Mouse (Mus musculus) liver, embryonic 16.5 days (tissue): ENCODE data around the gene Sfxn5. TPM values are rescaled to one million over a fixed set of nuclear protein-coding genes. Genes with fewer than 3 reads are reported as not detected.

Experiments
- ATAC-seq: fragments of 200-750 bp; cut with Nextera tagmentation; 2 replicates; pipeline ENCODE4 v1.8.0; 2017; ENCODE audit warnings: low read depth, mild to moderate bottlenecking, moderate number of reproducible peaks, moderate library complexity
- H3K27ac ChIP-seq: fragments of 300-500 bp; sonication (generic); 2 replicates; pipeline ENCODE4 v1.5.1; 2014; ENCODE audit warnings: mild to moderate bottlenecking, low read length
- H3K27me3 ChIP-seq: fragments of 300-500 bp; sonication (generic); 2 replicates; pipeline ENCODE4 v1.6.1; 2014; ENCODE audit warnings: low read depth, low read length, mixed read lengths; ENCODE audit not compliant: control insufficient read depth, insufficient read depth
- H3K36me3 ChIP-seq: fragments of 300-500 bp; sonication (generic); 2 replicates; pipeline ENCODE4 v1.6.1; 2014; ENCODE audit warnings: mild to moderate bottlenecking; ENCODE audit not compliant: control insufficient read depth, insufficient read depth
- H3K4me1 ChIP-seq: fragments of 300-500 bp; sonication (generic); 2 replicates; pipeline ENCODE4 v1.6.1; 2014; ENCODE audit warnings: low read depth, low read length, mixed read lengths; ENCODE audit not compliant: control insufficient read depth
- H3K4me2 ChIP-seq: fragments of 300-500 bp; sonication (generic); 2 replicates; pipeline ENCODE4 v1.6.1; 2014; ENCODE audit warnings: low read depth, low read length, mixed read lengths
- H3K4me3 ChIP-seq: fragments of 300-500 bp; sonication (generic); 2 replicates; pipeline ENCODE4 v1.5.1; 2014; ENCODE audit warnings: low read depth, mild to moderate bottlenecking, low read length
- H3K9ac ChIP-seq: fragments of 300-500 bp; sonication (generic); 2 replicates; pipeline ENCODE4 v1.6.1; 2014; ENCODE audit warnings: low read depth, low read length
- H3K9me3 ChIP-seq: fragments of 300-500 bp; sonication (generic); replicated peaks from 2 replicates; pipeline ENCODE4 v1.6.1; 2016; ENCODE audit warnings: low read length; ENCODE audit not compliant: control insufficient read depth
- WGBS: fragments of 180-500 bp; shearing (Covaris S2); extraction: QIAGEN DNeasy Blood & Tissue Kit; methylation state at CpG from one replicate; pipeline ENCODE4 v1.1.7; 2014; ENCODE audit not compliant: insufficient replicate concordance; 5-methylcytosine and 5-hydroxymethylcytosine counted together
- polyA plus RNA-seq: library from polyadenylated mRNA; unstranded; fragments of >200 nt; fragmentation: Nextera tagmentation; extraction: Ambion mirVana; gene quantifications from 2 replicates; pipeline ENCODE4 v1.2.1, GENCODE M21; 2015

Gene Sfxn5
- polyA plus RNA-seq, 1 experiment from 2014 or later: 1.8 TPM

GRCm38 (mm10) chr6:85307894-85308293, 25.3 kb downstream of the Sfxn5 start:
- 69% methylated on average over 4 of the region's 4 CpGs for WGBS
- no peak overlapping the region for H3K9ac ChIP-seq

DNA sequence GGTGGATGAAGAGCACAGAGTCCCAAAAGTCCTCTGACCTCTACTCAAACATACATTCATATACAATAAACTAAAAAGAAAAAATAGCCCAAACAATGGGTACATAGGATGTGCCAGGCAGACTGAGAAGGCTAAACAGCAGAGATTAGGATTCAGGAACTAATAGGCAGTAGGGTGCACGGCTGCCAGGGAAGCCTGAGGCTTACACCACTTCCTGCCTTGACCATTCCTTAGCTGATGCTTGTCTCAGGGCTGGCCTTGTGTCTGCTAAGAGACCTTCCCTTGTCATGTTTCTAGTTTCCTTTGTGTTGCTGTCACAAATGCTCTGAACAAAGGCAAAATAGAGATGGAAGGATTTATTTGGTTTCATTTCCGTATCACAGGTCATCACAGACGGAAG, 26.8 kb downstream of the Sfxn5 start:
- Histone ChIP-seq H3K27ac (no peak overlapping the region), H3K4me3 (no peak overlapping the region), H3K27me3 (no peaks in the 10 kb centered on the region), H3K9me3 (no peaks in the 10 kb centered on the region), H3K36me3 (no peaks in the 10 kb centered on the region), H3K4me1 (no peaks in the 10 kb centered on the region), H3K4me2 (no peak overlapping the region), H3K9ac (no peak overlapping the region)
- WGBS: 42% methylated on average over 3 of the region's 3 CpGs
- no peak for ATAC-seq

More at GRCm38 (mm10) chr6:85307894-85308293, 25.3 kb downstream of the Sfxn5 start:
- Histone ChIP-seq H3K4me3 (no peak overlapping the region), H3K4me1 (no peaks in the 10 kb centered on the region), H3K9me3 (no peaks in the 10 kb centered on the region), H3K27me3 (no peaks in the 10 kb centered on the region), H3K27ac (no peak overlapping the region), H3K4me2 (no peak overlapping the region), H3K36me3 (no peaks in the 10 kb centered on the region)
- no peak for ATAC-seq

GRCm38 (mm10) chr6:85305826-85306225, 27.4 kb downstream of the Sfxn5 start:
- Histone ChIP-seq H3K4me1 (no peaks in the 10 kb centered on the region), H3K9me3 (no peaks in the 10 kb centered on the region), H3K9ac (no peak overlapping the region), H3K27ac (no peak overlapping the region), H3K4me2 (no peak overlapping the region), H3K4me3 (no peak overlapping the region), H3K36me3 (no peaks in the 10 kb centered on the region), H3K27me3 (no peaks in the 10 kb centered on the region)
- no peak for ATAC-seq

DNA sequence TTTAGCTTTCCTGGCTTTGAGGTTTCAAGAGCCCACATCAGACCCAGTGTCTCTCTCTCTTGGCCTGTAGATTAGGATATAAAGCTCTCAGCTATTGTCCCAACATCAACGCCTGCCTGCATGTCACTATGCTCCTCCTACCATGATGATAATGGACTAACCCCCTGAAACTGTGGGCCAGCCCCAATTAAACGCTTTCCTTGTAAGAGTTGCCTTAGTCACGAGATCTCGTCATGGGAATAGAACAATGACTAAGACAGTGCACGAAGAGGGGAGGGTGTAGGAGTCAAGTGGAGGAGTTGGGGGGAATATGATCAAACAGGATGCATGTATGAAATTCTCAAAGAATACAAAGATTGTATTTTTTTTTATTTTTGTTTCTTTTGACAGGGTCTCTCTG, 28.3 kb downstream of the Sfxn5 start:
- 52% methylated on average over 5 of the region's 5 CpGs for WGBS

GRCm38 (mm10) chr6:85302326-85303055, 30.7 kb downstream of the Sfxn5 start:
- no peaks in the 10 kb centered on the region for H3K9me3 ChIP-seq
- no peak for ATAC-seq
- 56% methylated on average over 3 of the region's 3 CpGs for WGBS

More for the DNA sequence above, 28.3 kb downstream of the Sfxn5 start:
- Histone ChIP-seq H3K9ac (no peak overlapping the region), H3K36me3 (no peaks in the 10 kb centered on the region), H3K4me2 (no peak overlapping the region), H3K4me3 (no peak overlapping the region), H3K9me3 (no peaks in the 10 kb centered on the region), H3K27me3 (no peaks in the 10 kb centered on the region), H3K4me1 (no peaks in the 10 kb centered on the region), H3K27ac (no peak overlapping the region)
- ATAC-seq: no peak

DNA sequence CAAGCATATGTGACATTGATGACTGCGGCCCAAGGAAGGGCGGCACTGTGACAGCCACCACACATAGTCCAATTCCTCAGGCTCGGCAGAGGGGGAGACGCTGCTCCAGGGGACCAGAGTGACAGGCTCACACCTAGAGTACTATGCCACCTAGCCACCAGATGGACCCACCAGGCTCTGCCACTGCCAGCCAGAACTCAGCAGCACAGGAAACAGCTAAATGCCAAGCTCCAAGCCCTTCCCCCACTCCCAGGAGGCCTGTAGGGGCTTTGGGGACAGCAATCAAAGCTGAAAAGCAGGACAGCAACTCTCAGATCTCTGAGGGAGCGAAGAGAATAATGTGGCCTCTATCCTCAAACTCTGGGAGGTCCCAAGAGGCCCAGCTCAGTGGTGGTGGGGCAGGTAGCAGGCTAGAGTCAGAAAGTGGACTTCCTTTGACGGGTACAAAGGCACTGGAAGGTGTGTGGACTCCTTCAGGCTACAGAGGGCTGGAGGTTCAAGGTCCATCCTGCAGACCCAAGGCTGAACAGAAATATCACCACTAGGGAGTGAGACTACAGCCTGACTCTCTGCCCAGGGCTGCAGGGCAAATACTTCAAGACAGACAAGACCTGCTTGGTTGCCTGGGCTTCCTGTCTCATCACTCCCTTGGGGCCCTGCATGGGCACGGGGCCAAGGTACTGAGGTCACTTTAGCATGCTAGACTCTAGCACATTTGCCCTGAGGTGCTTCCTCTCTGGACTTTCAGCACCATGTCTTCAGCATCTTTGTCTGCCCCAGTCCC, 37.6 kb downstream of the Sfxn5 start:
- no peak overlapping the region for H3K27ac ChIP-seq
- no peaks in the 10 kb centered on the region for H3K27me3 ChIP-seq
- ATAC-seq: no peak
- H3K4me1 ChIP-seq: peaks cover 9% of the 10 kb centered on the region
- H3K9ac ChIP-seq: no peak overlapping the region
- no peaks in the 10 kb centered on the region for H3K36me3 ChIP-seq
- H3K4me3 ChIP-seq: no peak overlapping the region
- H3K4me2 ChIP-seq: no peak overlapping the region
- whole genome bisulfite sequencing: 59% methylated on average over 7 of the region's 7 CpGs
- H3K9me3 ChIP-seq: no peaks in the 10 kb centered on the region

More at GRCm38 (mm10) chr6:85302326-85303055, 30.7 kb downstream of the Sfxn5 start:
- Histone ChIP-seq H3K9ac (no peak overlapping the region), H3K27me3 (no peaks in the 10 kb centered on the region), H3K4me2 (no peak overlapping the region), H3K36me3 (no peaks in the 10 kb centered on the region), H3K27ac (no peak overlapping the region), H3K4me1 (no peaks in the 10 kb centered on the region), H3K4me3 (no peak overlapping the region)

- Histone ChIP-seq H3K4me1 (peaks cover 9% of the 10 kb centered on the region), H3K27ac (no peak overlapping the region)
- 66% methylated on average over 5 of the region's 5 CpGs for WGBS
Measured at GRCm38 (mm10) chr6:85294004-85294379, 39.2 kb downstream of the Sfxn5 start.

GRCm38 (mm10) chr6:85293255-85294003, 39.8 kb downstream of the Sfxn5 start:
- H3K9ac ChIP-seq: no peak overlapping the region
- WGBS: 38% methylated on average over 10 of the region's 10 CpGs
- no peak overlapping the region for H3K27ac ChIP-seq
- no peaks in the 10 kb centered on the region for H3K9me3 ChIP-seq
- H3K36me3 ChIP-seq: no peaks in the 10 kb centered on the region
- H3K4me2 ChIP-seq: no peak overlapping the region
- peak; percentile 44 for ATAC-seq
- H3K27me3 ChIP-seq: no peaks in the 10 kb centered on the region
- peaks cover 9% of the 10 kb centered on the region for H3K4me1 ChIP-seq
- no peak overlapping the region for H3K4me3 ChIP-seq

More at GRCm38 (mm10) chr6:85294004-85294379, 39.2 kb downstream of the Sfxn5 start:
- ATAC-seq: no peak
- Histone ChIP-seq H3K9me3 (no peaks in the 10 kb centered on the region), H3K27me3 (no peaks in the 10 kb centered on the region), H3K9ac (no peak overlapping the region), H3K4me3 (no peak overlapping the region), H3K36me3 (no peaks in the 10 kb centered on the region), H3K4me2 (no peak overlapping the region)
